Mouse (Mus musculus): ENCODE measurements around the gene Mef2d. TPM values are rescaled to one million over a fixed set of nuclear protein-coding genes. Genes with fewer than 3 reads are reported as not detected.

Gene Mef2d
- polyA plus RNA-seq, 1 experiment from 2014 or later: 28.3 TPM

- Histone ChIP-seq H3K9me3 (ENCODE audit: control insufficient read depth, low read length) (no peaks in the 10 kb centered on the region), H3K36me3 (ENCODE audit: control insufficient read depth, insufficient read depth) (no peaks in the 10 kb centered on the region), H3K9ac (replicated peaks; ENCODE audit: low read depth, low read length) (no peak overlapping the region), H3K27me3 (replicated peaks; ENCODE audit: control insufficient read depth, insufficient read depth, low read length) (no peaks in the 10 kb centered on the region), H3K27ac (ENCODE audit: low read length) (no peak overlapping the region), H3K4me2 (ENCODE audit: low read length) (no peak overlapping the region), H3K4me3 (replicated peaks; ENCODE audit: low read length) (no peak overlapping the region), H3K4me1 (replicated peaks; ENCODE audit: control insufficient read depth, insufficient read depth, low read length) (0 out of 2 replicates have a peak, but pooled peaks cover 2% of the 10 kb centered on the region)
- WGBS: 61% methylated on average over 2 of the region's 2 CpGs
- no peak for ATAC-seq
Measured at GRCm38 (mm10) chr3:88132492-88132891, 9.7 kb upstream of the Mef2d start.

- no peaks in the 10 kb centered on the region for H3K27me3 ChIP-seq (replicated peaks; ENCODE audit: control insufficient read depth, insufficient read depth, low read length)
- no peak overlapping the region for H3K9ac ChIP-seq (replicated peaks; ENCODE audit: low read depth, low read length)
- 58% methylated on average over 4 of the region's 4 CpGs for WGBS
- no peaks in the 10 kb centered on the region for H3K9me3 ChIP-seq (ENCODE audit: control insufficient read depth, low read length)
- no peak overlapping the region for H3K4me3 ChIP-seq (replicated peaks; ENCODE audit: low read length)
- no peak overlapping the region for H3K4me2 ChIP-seq (ENCODE audit: low read length)
- H3K4me1 ChIP-seq (replicated peaks; ENCODE audit: control insufficient read depth, insufficient read depth, low read length): peaks cover 3% of the 10 kb centered on the region; the same call in 1 of the 2 replicates
- H3K27ac ChIP-seq (ENCODE audit: low read length): no peak overlapping the region
- ATAC-seq: no peak
- H3K36me3 ChIP-seq (ENCODE audit: control insufficient read depth, insufficient read depth): no peaks in the 10 kb centered on the region
Measured at GRCm38 (mm10) chr3:88133187-88133771, 8.9 kb upstream of the Mef2d start.

GRCm38 (mm10) chr3:88136346-88136745, 5.8 kb upstream of the Mef2d start:
- no peak overlapping the region for H3K4me3 ChIP-seq (replicated peaks; ENCODE audit: low read length)
- ATAC-seq: no peak
- peaks cover 20% of the 10 kb centered on the region for H3K4me1 ChIP-seq (replicated peaks; ENCODE audit: control insufficient read depth, insufficient read depth, low read length)
- H3K4me2 ChIP-seq (ENCODE audit: low read length): no peak overlapping the region
- no peak overlapping the region for H3K9ac ChIP-seq (replicated peaks; ENCODE audit: low read depth, low read length)
- no peaks in the 10 kb centered on the region for H3K9me3 ChIP-seq (ENCODE audit: control insufficient read depth, low read length)
- H3K36me3 ChIP-seq (ENCODE audit: control insufficient read depth, insufficient read depth): no peaks in the 10 kb centered on the region
- WGBS: 85% methylated on average over 9 of the region's 9 CpGs
- H3K27me3 ChIP-seq (replicated peaks; ENCODE audit: control insufficient read depth, insufficient read depth, low read length): no peaks in the 10 kb centered on the region
- H3K27ac ChIP-seq (ENCODE audit: low read length): no peak overlapping the region

- H3K27ac ChIP-seq (ENCODE audit: low read length): no peak overlapping the region
- H3K4me1 ChIP-seq (replicated peaks; ENCODE audit: control insufficient read depth, insufficient read depth, low read length): peaks cover 24% of the 10 kb centered on the region
- no peak overlapping the region for H3K9ac ChIP-seq (replicated peaks; ENCODE audit: low read depth, low read length)
- H3K36me3 ChIP-seq (ENCODE audit: control insufficient read depth, insufficient read depth): no peaks in the 10 kb centered on the region
- no peaks in the 10 kb centered on the region for H3K9me3 ChIP-seq (ENCODE audit: control insufficient read depth, low read length)
- no peaks in the 10 kb centered on the region for H3K27me3 ChIP-seq (replicated peaks; ENCODE audit: control insufficient read depth, insufficient read depth, low read length)
- H3K4me2 ChIP-seq (ENCODE audit: low read length): no peak overlapping the region
- no peak for ATAC-seq
- H3K4me3 ChIP-seq (replicated peaks; ENCODE audit: low read length): no peak overlapping the region
- 76% methylated on average over 4 of the region's 4 CpGs for WGBS
Measured at GRCm38 (mm10) chr3:88136945-88137494, 5.2 kb upstream of the Mef2d start.

GRCm38 (mm10) chr3:88137821-88138220, 4.4 kb upstream of the Mef2d start:
- 3% methylated on average over 3 of the region's 3 CpGs for WGBS
- Histone ChIP-seq H3K27me3 (replicated peaks; ENCODE audit: control insufficient read depth, insufficient read depth, low read length) (no peaks in the 10 kb centered on the region), H3K36me3 (ENCODE audit: control insufficient read depth, insufficient read depth) (no peaks in the 10 kb centered on the region), H3K4me1 (replicated peaks; ENCODE audit: control insufficient read depth, insufficient read depth, low read length) (peaks cover 24% of the 10 kb centered on the region), H3K27ac (ENCODE audit: low read length) (peak overlapping the region; percentile 83), H3K4me2 (ENCODE audit: low read length) (peak overlapping the region; percentile 84), H3K9ac (replicated peaks; ENCODE audit: low read depth, low read length) (peak overlapping the region; percentile 53), H3K9me3 (ENCODE audit: control insufficient read depth, low read length) (no peaks in the 10 kb centered on the region), H3K4me3 (replicated peaks; ENCODE audit: low read length) (peak overlapping the region; percentile 58)
- no peak for ATAC-seq

- ATAC-seq: peak; percentile 82
- Histone ChIP-seq H3K27ac (ENCODE audit: low read length) (peak overlapping the region; percentile 83), H3K9me3 (ENCODE audit: control insufficient read depth, low read length) (no peaks in the 10 kb centered on the region), H3K36me3 (ENCODE audit: control insufficient read depth, insufficient read depth) (no peaks in the 10 kb centered on the region), H3K4me1 (replicated peaks; ENCODE audit: control insufficient read depth, insufficient read depth, low read length) (peaks cover 29% of the 10 kb centered on the region), H3K4me3 (replicated peaks; ENCODE audit: low read length) (peak overlapping the region; percentile 58), H3K9ac (replicated peaks; ENCODE audit: low read depth, low read length) (peak overlapping the region; percentile 65), H3K4me2 (ENCODE audit: low read length) (peak overlapping the region; percentile 84), H3K27me3 (replicated peaks; ENCODE audit: control insufficient read depth, insufficient read depth, low read length) (no peaks in the 10 kb centered on the region)
- WGBS: under 1% methylated on average over 32 of the region's 32 CpGs
Measured at GRCm38 (mm10) chr3:88138336-88139242, 3.6 kb upstream of the Mef2d start.

GRCm38 (mm10) chr3:88139243-88140177, 2.7 kb upstream of the Mef2d start:
- H3K4me3 ChIP-seq (replicated peaks; ENCODE audit: low read length): peak overlapping the region; percentile 58
- H3K4me1 ChIP-seq (replicated peaks; ENCODE audit: control insufficient read depth, insufficient read depth, low read length): peaks cover 39% of the 10 kb centered on the region
- no peaks in the 10 kb centered on the region for H3K27me3 ChIP-seq (replicated peaks; ENCODE audit: control insufficient read depth, insufficient read depth, low read length)
- no peak for ATAC-seq
- peak overlapping the region; percentile 83 for H3K27ac ChIP-seq (ENCODE audit: low read length)
- peak overlapping the region; percentile 84 for H3K4me2 ChIP-seq (ENCODE audit: low read length)
- H3K36me3 ChIP-seq (ENCODE audit: control insufficient read depth, insufficient read depth): no peaks in the 10 kb centered on the region
- H3K9me3 ChIP-seq (ENCODE audit: control insufficient read depth, low read length): no peaks in the 10 kb centered on the region
- H3K9ac ChIP-seq (replicated peaks; ENCODE audit: low read depth, low read length): peak overlapping the region; percentile 65
- 19% methylated on average over 25 of the region's 25 CpGs for WGBS

GRCm38 (mm10) chr3:88140178-88140902, 1.8 kb upstream of the Mef2d start:
- ATAC-seq: no peak
- Histone ChIP-seq H3K9ac (replicated peaks; ENCODE audit: low read depth, low read length) (no peak overlapping the region), H3K9me3 (ENCODE audit: control insufficient read depth, low read length) (no peaks in the 10 kb centered on the region), H3K36me3 (ENCODE audit: control insufficient read depth, insufficient read depth) (no peaks in the 10 kb centered on the region), H3K4me3 (replicated peaks; ENCODE audit: low read length) (no peak overlapping the region), H3K4me2 (ENCODE audit: low read length) (no peak overlapping the region), H3K27me3 (replicated peaks; ENCODE audit: control insufficient read depth, insufficient read depth, low read length) (no peaks in the 10 kb centered on the region), H3K4me1 (replicated peaks; ENCODE audit: control insufficient read depth, insufficient read depth, low read length) (peaks cover 47% of the 10 kb centered on the region), H3K27ac (ENCODE audit: low read length) (peak overlapping the region; percentile 35; the same call in 1 of the 2 replicates)
- 31% methylated on average over 11 of the region's 11 CpGs for WGBS
